Mouse (Mus musculus) forebrain, embryonic 16.5 days (tissue): Measurements from ENCODE around the gene Tmc6. TPM values are rescaled to one million over a fixed set of nuclear protein-coding genes. Genes with fewer than 3 reads are reported as not detected.
A peak's percentile ranks its signal among the peaks of the same experiment; 100 is the strongest.

Experiments used
- ATAC-seq: fragments of 200-750 bp; cut with Nextera tagmentation; 2 replicates; pipeline ENCODE4 v1.8.0; 2017; ENCODE audit warnings: mild to moderate bottlenecking, moderate library complexity
- H3K27ac ChIP-seq: fragments of 300-500 bp; sonication (generic); 2 replicates; pipeline ENCODE4 v1.5.1; 2014; ENCODE audit warnings: low read length, control low read depth
- H3K27me3 ChIP-seq: fragments of 300-500 bp; sonication (generic); replicated peaks from 2 replicates; pipeline ENCODE4 v1.6.1; 2014; ENCODE audit warnings: low read length; ENCODE audit not compliant: control insufficient read depth, insufficient read depth
- H3K36me3 ChIP-seq: fragments of 300-500 bp; sonication (generic); 2 replicates; pipeline ENCODE4 v1.6.1; 2014; ENCODE audit not compliant: control insufficient read depth, insufficient read depth
- H3K4me1 ChIP-seq: fragments of 300-500 bp; sonication (generic); replicated peaks from 2 replicates; pipeline ENCODE4 v1.6.1; 2014; ENCODE audit warnings: low read length; ENCODE audit not compliant: control insufficient read depth, insufficient read depth
- H3K4me2 ChIP-seq: fragments of 300-500 bp; sonication (generic); 2 replicates; pipeline ENCODE4 v1.6.1; 2014; ENCODE audit warnings: mild to moderate bottlenecking, low read length, control low read depth
- H3K4me3 ChIP-seq: fragments of 300-500 bp; sonication (generic); replicated peaks from 2 replicates; pipeline ENCODE4 v1.5.1; 2014; ENCODE audit warnings: mild to moderate bottlenecking, low read length, control low read depth
- H3K9ac ChIP-seq: fragments of 300-500 bp; sonication (generic); replicated peaks from 2 replicates; pipeline ENCODE4 v1.6.1; 2014; ENCODE audit warnings: low read depth, low read length, control low read depth
- H3K9me3 ChIP-seq: fragments of 300-500 bp; sonication (generic); 2 replicates; pipeline ENCODE4 v1.6.1; 2016; ENCODE audit warnings: low read length; ENCODE audit not compliant: control insufficient read depth
- WGBS: fragments of 180-500 bp; shearing (Covaris S2); extraction: QIAGEN DNeasy Blood & Tissue Kit; methylation state at CpG from one replicate; pipeline ENCODE4 v1.1.7; 2014; 5-methylcytosine and 5-hydroxymethylcytosine counted together
- polyA plus RNA-seq: library from polyadenylated mRNA; unstranded; fragments of >200 nt; fragmentation: Nextera tagmentation; extraction: Ambion mirVana; gene quantifications from 2 replicates; pipeline ENCODE4 v1.2.1, GENCODE M21; 2015

Gene Tmc6
- polyA plus RNA-seq, 1 experiment from 2014 or later = 3.3 TPM

- Histone ChIP-seq H3K4me1 (peaks cover 11% of the 10 kb centered on the region), H3K36me3 (no peaks in the 10 kb centered on the region), H3K9me3 (no peaks in the 10 kb centered on the region), H3K4me3 (no peak overlapping the region), H3K27me3 (0 out of 2 replicates have a peak, but pooled peaks cover 2% of the 10 kb centered on the region), H3K9ac (no peak overlapping the region), H3K27ac (no peak overlapping the region), H3K4me2 (no peak overlapping the region)
- 93% methylated on average over 6 of the region's 6 CpGs for WGBS
- no peak for ATAC-seq
These were observed 32.8 kb upstream of the Tmc6 start for GRCm38 (mm10) chr11:117814704-117815366.

- H3K27me3 ChIP-seq = 0 out of 2 replicates have a peak, but pooled peaks cover 6% of the 10 kb centered on the region
- no peak overlapping the region for H3K27ac ChIP-seq
- 69% methylated on average over 5 of the region's 5 CpGs for WGBS
- no peaks in the 10 kb centered on the region for H3K36me3 ChIP-seq
- H3K9me3 ChIP-seq = no peaks in the 10 kb centered on the region
- H3K4me1 ChIP-seq = peaks cover 18% of the 10 kb centered on the region
- no peak overlapping the region for H3K4me3 ChIP-seq
- ATAC-seq = no peak
- H3K9ac ChIP-seq = no peak overlapping the region
- H3K4me2 ChIP-seq = no peak overlapping the region
These were observed 31.9 kb upstream of the Tmc6 start for GRCm38 (mm10) chr11:117813867-117814266.

- H3K9ac ChIP-seq = peak overlapping the region; percentile 55
- H3K4me1 ChIP-seq = peaks cover 18% of the 10 kb centered on the region
- H3K4me3 ChIP-seq = peak overlapping the region; percentile 59
- under 1% methylated on average over 21 of the region's 21 CpGs for WGBS
- peak overlapping the region; percentile 93 for H3K4me2 ChIP-seq
- ATAC-seq = peak; percentile 84
- H3K36me3 ChIP-seq = no peaks in the 10 kb centered on the region
- 0 out of 2 replicates have a peak, but pooled peaks cover 6% of the 10 kb centered on the region for H3K27me3 ChIP-seq
- no peak overlapping the region for H3K27ac ChIP-seq
- no peaks in the 10 kb centered on the region for H3K9me3 ChIP-seq
These were observed 28.5 kb upstream of the Tmc6 start for GRCm38 (mm10) chr11:117810401-117811046.

GRCm38 (mm10) chr11:117809407-117810311, 27.7 kb upstream of the Tmc6 start, which contains the start of the genes Gm20708 and Syngr2:
TSS of gene Gm20708 (plus strand) at chr11:117809668.
TSS of gene Syngr2 (plus strand) at chr11:117809668.
- Histone ChIP-seq H3K27me3 (0 out of 2 replicates have a peak, but pooled peaks cover 6% of the 10 kb centered on the region), H3K4me3 (peak within 1 kb of the TSS; percentile 59), H3K9ac (peak within 1 kb of the TSS; percentile 55), H3K4me2 (peak within 1 kb of the TSS; percentile 93), H3K9me3 (no peaks in the 10 kb centered on the region), H3K4me1 (peaks cover 18% of the 10 kb centered on the region), H3K27ac (no peak within 1 kb of the TSS), H3K36me3 (no peaks in the 10 kb centered on the region)
- ATAC-seq = peak; percentile 59
- WGBS = under 1% methylated on average over 73 of the region's 75 CpGs

GRCm38 (mm10) chr11:117806781-117807180, 24.8 kb upstream of the Tmc6 start:
- 93% methylated on average over 6 of the region's 6 CpGs for WGBS

GRCm38 (mm10) chr11:117803166-117803688, 21.2 kb upstream of the Tmc6 start:
- Histone ChIP-seq H3K4me2 (no peak overlapping the region), H3K9me3 (no peaks in the 10 kb centered on the region), H3K4me3 (no peak overlapping the region), H3K27ac (no peak overlapping the region), H3K9ac (no peak overlapping the region), H3K4me1 (no peaks in the 10 kb centered on the region), H3K36me3 (no peaks in the 10 kb centered on the region), H3K27me3 (no peaks in the 10 kb centered on the region)
- 91% methylated on average over 3 of the region's 3 CpGs for WGBS
- ATAC-seq = no peak

More at GRCm38 (mm10) chr11:117806781-117807180, 24.8 kb upstream of the Tmc6 start:
- H3K4me2 ChIP-seq = no peak overlapping the region
- H3K36me3 ChIP-seq = no peaks in the 10 kb centered on the region
- no peaks in the 10 kb centered on the region for H3K9me3 ChIP-seq
- no peak overlapping the region for H3K27ac ChIP-seq
- no peak for ATAC-seq
- H3K4me3 ChIP-seq = no peak overlapping the region
- peaks cover 18% of the 10 kb centered on the region for H3K4me1 ChIP-seq
- no peak overlapping the region for H3K9ac ChIP-seq
- 0 out of 2 replicates have a peak, but pooled peaks cover 6% of the 10 kb centered on the region for H3K27me3 ChIP-seq

- no peaks in the 10 kb centered on the region for H3K4me1 ChIP-seq
- H3K27me3 ChIP-seq = no peaks in the 10 kb centered on the region
- no peak overlapping the region for H3K9ac ChIP-seq
- no peaks in the 10 kb centered on the region for H3K36me3 ChIP-seq
- no peak overlapping the region for H3K27ac ChIP-seq
- WGBS = 82% methylated on average over 7 of the region's 7 CpGs
- ATAC-seq = no peak
- no peaks in the 10 kb centered on the region for H3K9me3 ChIP-seq
- H3K4me2 ChIP-seq = no peak overlapping the region
- H3K4me3 ChIP-seq = no peak overlapping the region
These were observed 19.7 kb upstream of the Tmc6 start for GRCm38 (mm10) chr11:117801650-117802049.

GRCm38 (mm10) chr11:117800038-117800437, 18.0 kb upstream of the Tmc6 start:
- WGBS = 88% methylated on average over 7 of the region's 7 CpGs
- no peak overlapping the region for H3K4me2 ChIP-seq
- no peak overlapping the region for H3K9ac ChIP-seq
- H3K36me3 ChIP-seq = no peaks in the 10 kb centered on the region
- H3K27ac ChIP-seq = no peak overlapping the region
- H3K4me1 ChIP-seq = no peaks in the 10 kb centered on the region
- H3K4me3 ChIP-seq = no peak overlapping the region
- no peak for ATAC-seq
- H3K9me3 ChIP-seq = no peaks in the 10 kb centered on the region
- no peaks in the 10 kb centered on the region for H3K27me3 ChIP-seq
